Mouse (Mus musculus) liver, postnatal 0 days (tissue): Measurements from ENCODE around the gene Slc26a11.

Source experiments
- CTCF ChIP-seq: sonication (generic); IDR thresholded peaks from 2 replicates; pipeline ENCODE4 v1.5.1; 2016; ENCODE audit warnings: antibody characterized with exemption, low read depth
- EP300 ChIP-seq: IDR thresholded peaks from 2 replicates; pipeline ENCODE4 v1.6.1; 2016; ENCODE audit warnings: antibody characterized with exemption, low read depth, mild to moderate bottlenecking

DNA sequence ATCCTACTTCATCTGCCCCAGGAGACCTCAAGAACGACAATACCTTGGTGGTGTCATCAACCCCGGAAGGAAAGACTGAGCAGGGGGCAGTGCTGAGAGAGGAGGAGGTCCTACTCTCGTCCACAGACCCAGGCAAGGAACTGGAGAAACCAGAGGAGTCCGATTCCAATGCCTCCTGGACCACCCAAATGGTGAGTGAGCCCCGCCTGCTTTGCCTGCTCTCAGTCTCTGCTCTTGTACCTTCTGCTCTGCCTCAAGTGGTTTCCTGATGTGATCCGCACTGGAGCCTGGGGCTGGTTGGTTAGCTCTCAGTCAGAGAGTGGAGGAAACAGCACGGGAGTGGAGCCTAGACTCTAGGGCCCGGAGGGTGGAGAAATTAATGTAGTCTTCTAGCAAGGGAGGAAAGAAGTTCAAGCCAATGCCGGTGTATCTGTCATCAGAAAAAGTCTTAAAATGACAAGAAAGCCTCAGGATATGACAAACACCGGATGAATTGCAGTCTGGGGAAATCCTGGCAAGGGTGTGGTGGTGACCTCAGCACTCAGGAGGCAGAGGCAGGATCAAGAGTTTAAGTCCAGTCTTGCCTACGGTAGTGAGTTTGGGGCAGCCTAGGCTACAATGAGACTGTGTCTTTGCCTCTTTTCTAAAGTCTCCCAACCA is 47.3 kb downstream of the Slc26a11 start:
- no peak for TF ChIP-seq CTCF
- TF ChIP-seq EP300, result no peak
